Mouse (Mus musculus) forebrain, postnatal 0 days (tissue): ENCODE measurements around the gene Aipl1. TPM values are rescaled to one million over a fixed set of nuclear protein-coding genes. Genes with fewer than 3 reads are reported as not detected.

Source experiments
- ATAC-seq: fragments of 200-750 bp; cut with Nextera tagmentation; 2 replicates; pipeline ENCODE4 v1.8.0; 2017; ENCODE audit warnings: mild to moderate bottlenecking, moderate library complexity
- DNase-seq: peaks from one replicate; pipeline ENCODE4 v3.0.0-alpha.2; 2015
- H3K27ac ChIP-seq: fragments of 300-500 bp; sonication (generic); 2 replicates; pipeline ENCODE4 v1.5.1; 2014; ENCODE audit warnings: low read depth, mild to moderate bottlenecking, antibody characterized with exemption, low read length, moderate library complexity, mixed read lengths
- H3K27me3 ChIP-seq: fragments of 300-500 bp; sonication (generic); 2 replicates; pipeline ENCODE4 v1.6.1; 2014; ENCODE audit warnings: mild to moderate bottlenecking, low read length, mixed read lengths; ENCODE audit not compliant: insufficient read depth
- H3K36me3 ChIP-seq: fragments of 300-500 bp; sonication (generic); 2 replicates; pipeline ENCODE4 v1.6.1; 2014; ENCODE audit warnings: mild to moderate bottlenecking, moderate library complexity; ENCODE audit not compliant: insufficient read depth
- H3K4me1 ChIP-seq: fragments of 300-500 bp; sonication (generic); 2 replicates; pipeline ENCODE4 v1.6.1; 2014; ENCODE audit warnings: antibody characterized with exemption; ENCODE audit not compliant: insufficient read depth
- H3K4me2 ChIP-seq: fragments of 300-500 bp; sonication (generic); 2 replicates; pipeline ENCODE4 v1.6.1; 2014; ENCODE audit warnings: low read depth, mild to moderate bottlenecking, moderate library complexity
- H3K4me3 ChIP-seq: fragments of 300-500 bp; sonication (generic); 2 replicates; pipeline ENCODE4 v1.5.1; 2014; ENCODE audit warnings: low read depth, low read length, mixed read lengths
- H3K9ac ChIP-seq: fragments of 300-500 bp; sonication (generic); 2 replicates; pipeline ENCODE4 v1.6.1; 2014; ENCODE audit warnings: mild to moderate bottlenecking
- H3K9me3 ChIP-seq: fragments of 300-500 bp; sonication (generic); 2 replicates; pipeline ENCODE4 v1.6.1; 2016; ENCODE audit warnings: low read length
- CTCF ChIP-seq: sonication (generic); IDR thresholded peaks from 2 replicates; pipeline ENCODE4 v1.5.1; 2016; ENCODE audit warnings: antibody characterized with exemption, control low read depth, low read depth
- WGBS: fragments of 180-500 bp; shearing (Covaris S2); extraction: QIAGEN DNeasy Blood & Tissue Kit; methylation state at CpG from one replicate; pipeline ENCODE4 v1.1.7; 2014; 5-methylcytosine and 5-hydroxymethylcytosine counted together
- polyA plus RNA-seq: library from polyadenylated mRNA; unstranded; fragments of >200 nt; fragmentation: Nextera tagmentation; extraction: Ambion mirVana; gene quantifications from 2 replicates; pipeline ENCODE4 v1.2.1, GENCODE M21; 2015
- total RNA-seq: library from RNA; depleted of rRNA; stranded (reverse); fragments of >200 nt; gene quantifications from 2 replicates; pipeline ENCODE4 v1.2.3, GENCODE M21; 2014; rRNA removed

Gene Aipl1
- total RNA-seq = 0.19 and 0.31 TPM in 2 replicates
- 0.23 and 0.33 TPM in 2 replicates for polyA plus RNA-seq

- 72% methylated on average over 4 of the region's 4 CpGs for WGBS
- Histone ChIP-seq H3K27me3 (no peaks in the 10 kb centered on the region), H3K4me1 (0 out of 2 replicates have a peak, but pooled peaks cover 11% of the 10 kb centered on the region), H3K9ac (no peak within 1 kb of the TSS), H3K4me2 (no peak within 1 kb of the TSS), H3K27ac (no peak within 1 kb of the TSS), H3K4me3 (no peak within 1 kb of the TSS), H3K9me3 (no peaks in the 10 kb centered on the region), H3K36me3 (no peaks in the 10 kb centered on the region)
- TF ChIP-seq CTCF = no peak
- ATAC-seq (no peak), DNase-seq (no peak)
These were observed at the start of gene Aipl1 for GRCm38 (mm10) chr11:72037409-72037808. Gene Aipl1 (minus strand): TSS chr11:72037509.

- ATAC-seq = peak; percentile 93
- WGBS = 8% methylated on average over 11 of the region's 11 CpGs
- TF ChIP-seq CTCF = peak; percentile 11
- Histone ChIP-seq H3K27me3 (no peaks in the 10 kb centered on the region), H3K4me2 (no peak overlapping the region), H3K4me1 (peaks cover 18% of the 10 kb centered on the region), H3K4me3 (no peak overlapping the region), H3K36me3 (no peaks in the 10 kb centered on the region), H3K9ac (no peak overlapping the region), H3K27ac (peak overlapping the region; percentile 79), H3K9me3 (no peaks in the 10 kb centered on the region)
- DNase-seq = peak; percentile 86
These were observed 49.1 kb upstream of the Aipl1 start for GRCm38 (mm10) chr11:72086251-72087046.

- ATAC-seq = no peak
- no peaks in the 10 kb centered on the region for H3K9me3 ChIP-seq
- H3K4me3 ChIP-seq = no peak overlapping the region
- DNase-seq = no peak
- no peak overlapping the region for H3K4me2 ChIP-seq
- 85% methylated on average over 15 of the region's 15 CpGs for WGBS
- H3K9ac ChIP-seq = no peak overlapping the region
- H3K4me1 ChIP-seq = peaks cover 18% of the 10 kb centered on the region
- H3K36me3 ChIP-seq = no peaks in the 10 kb centered on the region
- TF ChIP-seq CTCF = no peak
- no peak overlapping the region for H3K27ac ChIP-seq
- H3K27me3 ChIP-seq = no peaks in the 10 kb centered on the region
These were observed 47.0 kb upstream of the Aipl1 start for GRCm38 (mm10) chr11:72084337-72084736.

GRCm38 (mm10) chr11:72082601-72083000, 45.3 kb upstream of the Aipl1 start:
- no peak for ATAC-seq
- no peak overlapping the region for H3K4me2 ChIP-seq
- no peak overlapping the region for H3K9ac ChIP-seq
- H3K9me3 ChIP-seq = no peaks in the 10 kb centered on the region
- no peak overlapping the region for H3K27ac ChIP-seq
- peaks cover 18% of the 10 kb centered on the region for H3K4me1 ChIP-seq
- whole genome bisulfite sequencing = 95% methylated on average over 4 of the region's 4 CpGs
- TF ChIP-seq CTCF = no peak
- H3K4me3 ChIP-seq = no peak overlapping the region
- H3K36me3 ChIP-seq = no peaks in the 10 kb centered on the region
- no peaks in the 10 kb centered on the region for H3K27me3 ChIP-seq
- no peak for DNase-seq

DNA sequence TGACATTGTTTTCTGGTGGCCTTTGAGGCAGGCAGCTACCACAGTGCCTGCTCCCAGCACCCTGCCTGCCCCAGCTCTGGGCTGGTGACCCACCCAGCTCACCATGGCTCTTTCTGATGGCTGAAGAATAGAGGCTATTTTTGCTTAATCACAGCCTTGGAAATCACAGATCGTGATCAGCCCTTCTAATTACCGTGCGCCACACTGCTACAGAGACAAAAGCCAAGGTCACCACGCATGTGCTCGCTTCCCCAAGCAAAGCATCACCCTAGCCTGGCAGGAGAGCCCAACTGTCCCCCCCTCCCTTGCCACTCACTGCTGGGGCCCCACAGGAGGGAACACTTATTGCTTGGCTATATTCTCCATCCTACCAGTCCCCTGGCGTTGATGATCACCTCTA, 43.2 kb upstream of the Aipl1 start:
- Histone ChIP-seq H3K36me3 (no peaks in the 10 kb centered on the region), H3K27me3 (no peaks in the 10 kb centered on the region), H3K9me3 (no peaks in the 10 kb centered on the region), H3K4me2 (no peak overlapping the region), H3K4me3 (no peak overlapping the region), H3K27ac (no peak overlapping the region), H3K4me1 (0 out of 2 replicates have a peak, but pooled peaks cover 3% of the 10 kb centered on the region), H3K9ac (no peak overlapping the region)
- 53% methylated on average over 6 of the region's 6 CpGs for WGBS
- DNase-seq (no peak), ATAC-seq (peak; percentile 43; the same call in 1 of the 2 replicates)
- no peak for TF ChIP-seq CTCF

DNA sequence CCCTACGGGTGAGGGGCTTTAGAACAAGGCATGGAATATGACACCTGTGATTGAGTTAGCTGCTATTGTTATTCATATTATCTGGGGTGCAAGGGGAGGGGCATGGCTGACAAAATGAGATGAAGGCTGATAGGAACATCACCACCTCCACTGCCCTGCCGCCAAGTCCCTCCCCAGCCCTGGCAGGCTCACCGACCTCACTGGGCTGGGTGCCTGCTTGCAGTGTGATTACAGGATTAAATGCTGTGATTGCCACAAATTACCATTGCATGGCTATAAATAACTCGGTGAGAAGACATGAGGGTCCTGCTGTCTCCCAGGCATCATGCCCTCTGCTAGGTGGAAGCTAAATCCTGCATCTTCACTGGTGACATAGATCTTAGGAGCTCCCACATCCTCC, 41.3 kb upstream of the Aipl1 start:
- peak; percentile 69 for ATAC-seq
- no peaks in the 10 kb centered on the region for H3K27me3 ChIP-seq
- H3K36me3 ChIP-seq = no peaks in the 10 kb centered on the region; the same call in 1 of the 2 replicates
- DNase-seq = peak; percentile 55
- H3K9ac ChIP-seq = no peak overlapping the region
- no peak overlapping the region for H3K27ac ChIP-seq
- H3K9me3 ChIP-seq = no peaks in the 10 kb centered on the region
- 15% methylated on average over 4 of the region's 4 CpGs for WGBS
- no peak for TF ChIP-seq CTCF
- no peaks in the 10 kb centered on the region for H3K4me1 ChIP-seq
- H3K4me2 ChIP-seq = no peak overlapping the region
- H3K4me3 ChIP-seq = no peak overlapping the region

DNA sequence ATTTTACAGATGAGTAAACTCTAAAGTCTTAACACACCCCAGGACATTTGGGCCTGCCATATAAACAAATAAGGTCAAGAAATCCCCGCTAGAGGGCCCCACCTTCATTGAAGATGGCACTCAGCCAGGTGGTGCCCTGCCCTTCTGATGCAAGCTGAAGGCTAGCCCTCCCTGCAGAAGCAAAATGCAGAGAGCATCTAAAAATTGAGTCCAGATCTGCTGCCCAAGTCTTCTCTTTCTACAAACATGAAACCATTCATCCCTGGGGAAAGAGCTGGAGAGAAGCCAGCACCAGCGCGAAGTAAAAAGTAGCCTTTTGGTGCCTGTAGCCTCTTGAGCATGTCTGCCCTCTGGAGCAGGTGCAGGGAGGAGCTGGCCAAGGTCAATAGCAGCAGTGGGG, 40.7 kb upstream of the Aipl1 start:
- Histone ChIP-seq H3K27ac (no peak overlapping the region), H3K36me3 (no peaks in the 10 kb centered on the region; the same call in 1 of the 2 replicates), H3K4me2 (no peak overlapping the region), H3K4me3 (no peak overlapping the region), H3K27me3 (no peaks in the 10 kb centered on the region), H3K9ac (no peak overlapping the region), H3K4me1 (no peaks in the 10 kb centered on the region), H3K9me3 (no peaks in the 10 kb centered on the region)
- 32% methylated on average over 3 of the region's 3 CpGs for WGBS
- TF ChIP-seq CTCF = no peak
- ATAC-seq (no peak), DNase-seq (peak; percentile 22)
